Mouse (Mus musculus): ENCODE results near the gene Becn1.

Becn1 gene

GRCm38 (mm10) chr11:101245071-101245470 is 57.0 kb downstream of the Becn1 start:
- DNase-seq (ENCODE audit: low spot score in 2 of 2), result peak; percentile 79 to 81

GRCm38 (mm10) chr11:101238071-101238647 is 63.9 kb downstream of the Becn1 start:
- peak; percentile 24 to 36 for DNase-seq (ENCODE audit: low spot score in 2 of 2)

- DNase-seq (ENCODE audit: low spot score in 2 of 2), result peak in 1 of 2 experiments; percentile 17
Measured at GRCm38 (mm10) chr11:101236782-101237181, 65.3 kb downstream of the Becn1 start.

Data from heart, adult 9 months (tissue).